Mouse (Mus musculus) brain, embryonic 14.5 days (tissue): ENCODE measurements around the gene Atp11c.

Experiments
- CTCF ChIP-seq: fragments of 200-500 bp; IDR thresholded peaks from 2 replicates; pipeline ENCODE4 v1.5.1; 2012; ENCODE audit warnings: inconsistent platforms, mild to moderate bottlenecking, moderate library complexity, borderline replicate concordance; ENCODE audit not compliant: insufficient read depth, insufficient read length; ENCODE audit errors: extremely low read depth
- POLR2A ChIP-seq: fragments of 200-500 bp; IDR thresholded peaks from 2 replicates; pipeline ENCODE4 v1.6.1; 2012; ENCODE audit warnings: mild to moderate bottlenecking, inconsistent platforms, borderline replicate concordance; ENCODE audit not compliant: poor library complexity, insufficient read depth, insufficient read length, severe bottlenecking; ENCODE audit errors: extremely low read depth

GRCm38 (mm10) chrX:60178744-60179458, 413.6 kb downstream of the Atp11c start, which contains the start of gene Mcf2:
- TF ChIP-seq POLR2A: no peak
- TF ChIP-seq CTCF: no peak
